Mouse (Mus musculus) C2C12 (cell line): ENCODE data around the gene Rslcan18. TPM values are rescaled to one million over a fixed set of nuclear protein-coding genes. Genes with fewer than 3 reads are reported as not detected.
A peak's percentile ranks its signal among the peaks of the same experiment; 100 is the strongest.

Experiments
- H3K27me3 ChIP-seq: one replicate; pipeline ENCODE4 v1.6.1; 2011; ENCODE audit not compliant: control insufficient read depth, insufficient read depth, insufficient read length
- H3K36me3 ChIP-seq: one replicate; pipeline ENCODE4 v1.6.1; 2011; ENCODE audit not compliant: control insufficient read depth, insufficient read depth
- H3K4me3 ChIP-seq: one replicate; pipeline ENCODE4 v1.5.1; 2011; ENCODE audit warnings: mild to moderate bottlenecking, control low read depth; ENCODE audit not compliant: poor library complexity, insufficient read depth, severe bottlenecking
- H3K79me2 ChIP-seq: one replicate; pipeline ENCODE4 v1.6.1; 2011; ENCODE audit not compliant: control insufficient read depth, insufficient read depth
- H3K79me3 ChIP-seq: one replicate; pipeline ENCODE4 v1.6.1; 2011; ENCODE audit warnings: low read depth, control low read depth
- H3ac ChIP-seq: one replicate; pipeline ENCODE3; 2011; ENCODE audit warnings: low read depth; ENCODE audit not compliant: control insufficient read depth, insufficient read length
- CEBPB ChIP-seq: IDR thresholded peaks from one replicate; pipeline ENCODE4 v1.6.1; 2011; ENCODE audit warnings: low read depth, mild to moderate bottlenecking, control low read depth, moderate library complexity
- CTCF ChIP-seq: IDR thresholded peaks from one replicate; pipeline ENCODE4 v1.5.1; 2011; ENCODE audit not compliant: control insufficient read depth, insufficient read depth, insufficient read length
- FOSL1 ChIP-seq: IDR thresholded peaks from one replicate; pipeline ENCODE4 v1.8.0; 2011; ENCODE audit warnings: mild to moderate bottlenecking, low read length; ENCODE audit not compliant: poor library complexity, insufficient read depth, severe bottlenecking
- MAX ChIP-seq: IDR thresholded peaks from one replicate; pipeline ENCODE4 v1.6.1; 2011; ENCODE audit warnings: mild to moderate bottlenecking, control low read depth
- MYOD1 ChIP-seq: IDR thresholded peaks from one replicate; pipeline ENCODE4 v1.6.1; 2011; ENCODE audit warnings: low read depth; ENCODE audit not compliant: control insufficient read depth, insufficient read length
- MYOG ChIP-seq: IDR thresholded peaks from one replicate; pipeline ENCODE4 v1.6.1; 2011; ENCODE audit not compliant: control insufficient read depth, insufficient read length; ENCODE audit errors: extremely low read depth
- USF1 ChIP-seq: IDR thresholded peaks from one replicate; pipeline ENCODE4 v1.6.1; 2011; ENCODE audit warnings: low read depth, mild to moderate bottlenecking, control low read depth, moderate library complexity
- polyA plus RNA-seq: library from polyadenylated mRNA; unstranded; fragments of >200 nt; fragmentation: generic; extraction: Trizol; gene quantifications from one replicate; pipeline ENCODE4 v1.2.1, GENCODE M21; 2012; ENCODE audit warnings: missing spikeins

Rslcan18 gene
- polyA plus RNA-seq, 1 experiment, result 0.08 TPM

- no peaks in the 10 kb centered on the region for H3K27me3 ChIP-seq
- peak overlapping the region; percentile 82 for H3ac ChIP-seq
- H3K4me3 ChIP-seq, result peak overlapping the region; percentile 42
- H3K79me3 ChIP-seq, result no peaks in the 10 kb centered on the region
- no peaks in the 10 kb centered on the region for H3K36me3 ChIP-seq
- peaks cover 10% of the 10 kb centered on the region for H3K79me2 ChIP-seq
- TF ChIP-seq MYOD1 (peak; percentile 33), USF1 (peak; percentile 63), MAX (peak; percentile 45), CTCF (no peak)
These were observed 34.8 kb downstream of the Rslcan18 start for GRCm38 (mm10) chr13:67081142-67081713.

- Histone ChIP-seq H3K36me3 (peaks cover 9% of the 10 kb centered on the region), H3ac (no peak overlapping the region), H3K27me3 (no peaks in the 10 kb centered on the region), H3K79me3 (peaks cover 2% of the 10 kb centered on the region), H3K79me2 (peaks cover 10% of the 10 kb centered on the region), H3K4me3 (no peak overlapping the region)
- TF ChIP-seq FOSL1 (no peak), USF1 (no peak), MYOD1 (no peak), CEBPB (no peak), MAX (no peak), CTCF (no peak), MYOG (no peak)
These were observed 38.8 kb downstream of the Rslcan18 start for GRCm38 (mm10) chr13:67077244-67077643.

DNA sequence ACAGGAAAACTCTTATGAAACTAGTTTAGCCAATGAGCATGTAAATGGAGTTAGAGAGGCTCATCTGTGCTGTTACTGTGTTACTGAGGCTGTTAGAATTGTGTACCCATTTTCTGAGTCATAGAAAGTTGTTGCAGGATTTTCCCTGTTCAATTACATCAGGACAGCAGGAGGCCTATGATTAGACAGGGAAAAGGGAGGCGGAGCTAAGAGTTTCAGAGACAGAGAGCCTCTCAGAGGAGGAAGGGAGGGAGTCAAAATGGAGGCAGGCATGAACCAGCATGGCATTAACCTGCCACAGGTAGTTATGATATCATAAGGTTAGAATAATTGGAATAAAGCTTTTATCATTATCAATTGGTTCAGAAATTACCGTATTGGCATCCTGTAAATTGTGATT lies 43.3 kb downstream of the Rslcan18 start:
- Histone ChIP-seq H3K4me3 (no peak overlapping the region), H3K79me3 (peaks cover 2% of the 10 kb centered on the region), H3K27me3 (no peaks in the 10 kb centered on the region), H3K36me3 (peaks cover 29% of the 10 kb centered on the region), H3ac (no peak overlapping the region), H3K79me2 (no peaks in the 10 kb centered on the region)
- no peak for TF ChIP-seq MAX
- no peak for TF ChIP-seq MYOD1
- TF ChIP-seq USF1, result no peak
- TF ChIP-seq FOSL1, result no peak
- no peak for TF ChIP-seq CEBPB
- TF ChIP-seq MYOG, result no peak
- no peak for TF ChIP-seq CTCF

DNA sequence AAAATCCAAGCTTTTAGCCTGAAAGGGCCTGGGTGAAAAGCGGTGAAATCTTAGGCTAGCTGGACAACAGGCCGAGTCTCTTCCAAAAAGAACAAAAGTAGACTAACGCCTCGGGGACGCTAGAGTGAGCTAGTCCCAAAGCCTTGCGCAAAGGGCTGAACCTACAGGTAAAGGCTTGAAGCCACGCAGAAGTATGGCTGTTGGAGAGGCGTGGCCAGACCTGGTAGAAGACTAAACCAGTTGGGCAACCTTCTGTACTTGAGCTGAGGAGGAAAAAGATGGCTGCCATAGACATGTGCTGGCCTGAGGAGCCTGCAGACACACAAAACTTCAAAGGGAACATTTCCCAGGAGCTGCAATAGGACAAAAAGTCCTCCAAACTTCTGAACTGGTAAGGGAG lies 50.7 kb downstream of the Rslcan18 start:
- no peak overlapping the region for H3K4me3 ChIP-seq
- H3ac ChIP-seq, result no peak overlapping the region
- H3K27me3 ChIP-seq, result no peaks in the 10 kb centered on the region
- no peaks in the 10 kb centered on the region for H3K79me3 ChIP-seq
- no peaks in the 10 kb centered on the region for H3K79me2 ChIP-seq
- H3K36me3 ChIP-seq, result peaks cover 10% of the 10 kb centered on the region
- TF ChIP-seq MYOG, result no peak
- TF ChIP-seq MAX, result no peak

DNA sequence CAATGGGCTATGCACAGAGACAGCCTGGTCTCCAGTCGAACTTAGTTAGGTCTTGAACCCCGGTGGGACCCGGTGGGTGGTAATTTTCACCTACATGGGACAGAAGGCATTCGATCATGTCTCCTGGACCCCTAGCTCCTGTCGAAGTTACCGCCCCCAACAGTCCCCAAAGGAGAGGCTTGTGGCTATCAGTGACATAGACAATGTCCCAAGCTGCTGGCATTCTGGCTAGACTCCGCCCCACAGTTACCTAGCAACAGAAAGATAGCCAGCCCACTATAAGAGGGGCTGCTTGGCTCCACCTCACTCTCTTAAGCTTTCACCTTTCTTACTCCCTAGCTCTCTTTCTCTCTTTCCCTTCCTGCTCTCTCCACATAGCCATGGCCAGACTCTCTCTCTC lies 53.6 kb downstream of the Rslcan18 start:
- Histone ChIP-seq H3K79me2 (no peaks in the 10 kb centered on the region), H3K36me3 (no peaks in the 10 kb centered on the region), H3K27me3 (no peaks in the 10 kb centered on the region), H3ac (no peak overlapping the region), H3K79me3 (no peaks in the 10 kb centered on the region), H3K4me3 (no peak overlapping the region)
- no peak for TF ChIP-seq CEBPB
- no peak for TF ChIP-seq MYOG
- no peak for TF ChIP-seq CTCF
- TF ChIP-seq MYOD1, result no peak
- TF ChIP-seq USF1, result no peak
- no peak for TF ChIP-seq MAX
- no peak for TF ChIP-seq FOSL1

- peak within 1 kb of the TSS; percentile 66 for H3ac ChIP-seq
- H3K4me3 ChIP-seq, result peak within 1 kb of the TSS; percentile 33
- H3K36me3 ChIP-seq, result no peaks in the 10 kb centered on the region
- no peaks in the 10 kb centered on the region for H3K27me3 ChIP-seq
- no peaks in the 10 kb centered on the region for H3K79me2 ChIP-seq
- no peaks in the 10 kb centered on the region for H3K79me3 ChIP-seq
- TF ChIP-seq CTCF (no peak), MYOD1 (no peak), MAX (no peak), CEBPB (no peak), FOSL1 (no peak), USF1 (no peak), MYOG (no peak)
These were observed 55.2 kb downstream of the Rslcan18 start, which contains the start of gene Zfp712 for GRCm38 (mm10) chr13:67060786-67061358. Gene Zfp712, minus strand, starts transcription at chr13:67061170.
